Mouse (Mus musculus) MEL (cell line): ENCODE measurements around the gene Rec8. TPM values are rescaled to one million over a fixed set of nuclear protein-coding genes. Genes with fewer than 3 reads are reported as not detected.

Experiments used
- DNase-seq: peaks from one replicate; pipeline ENCODE4 v3.0.0; 2011; ENCODE audit warnings: low read depth, low spot score
- H3K27ac ChIP-seq: 2 replicates; pipeline ENCODE4 v1.5.1; 2012; ENCODE audit warnings: low read depth, mild to moderate bottlenecking, control low read depth, low read length, moderate library complexity; ENCODE audit not compliant: control insufficient read depth
- H3K27me3 ChIP-seq, 2 experiments: fragments of 150-350 bp in 1 of 2; sonication (generic) in 1 of 2; 2 replicates each; pipeline ENCODE4 v1.6.1; 2012; ENCODE audit warnings: low read length in 2 of 2, mild to moderate bottlenecking in 2 of 2, improper control_type of control experiment in 1 of 2, moderate library complexity in 1 of 2; ENCODE audit not compliant: insufficient read depth in 2 of 2, control insufficient read depth in 1 of 2
- H3K36me3 ChIP-seq, 2 experiments: 2 replicates each; pipeline ENCODE4 v1.6.1; 2012 to 2014; ENCODE audit warnings: low read length in 2 of 2, improper control_type of control experiment in 1 of 2, inconsistent platforms in 1 of 2, mild to moderate bottlenecking in 1 of 2; ENCODE audit not compliant: insufficient read depth in 2 of 2, control insufficient read depth in 1 of 2
- H3K4me1 ChIP-seq, 2 experiments: fragments of 150-350 bp in 1 of 2; sonication (generic) in 1 of 2; 2 replicates each; pipeline ENCODE4 v1.6.1; 2012; ENCODE audit warnings: low read length in 2 of 2, improper control_type of control experiment in 1 of 2, mild to moderate bottlenecking in 1 of 2; ENCODE audit not compliant: insufficient read depth in 2 of 2, control insufficient read depth in 1 of 2
- H3K4me3 ChIP-seq, 2 experiments: fragments of 150-350 bp in 1 of 2; sonication (generic) in 1 of 2; 2 replicates each; pipeline ENCODE4 v1.5.1; 2012; ENCODE audit warnings: low read depth in 2 of 2, low read length in 2 of 2, mild to moderate bottlenecking in 2 of 2, moderate library complexity in 2 of 2, control low read depth in 1 of 2, improper control_type of control experiment in 1 of 2; ENCODE audit not compliant: control insufficient read depth in 1 of 2, insufficient read depth in 1 of 2
- H3K79me2 ChIP-seq: 2 replicates; pipeline ENCODE4 v1.6.1; 2012; ENCODE audit warnings: mild to moderate bottlenecking, low read length, moderate library complexity; ENCODE audit not compliant: control insufficient read depth, poor library complexity, insufficient read depth
- H3K9ac ChIP-seq: 2 replicates; pipeline ENCODE4 v1.6.1; 2012; ENCODE audit warnings: low read depth, mild to moderate bottlenecking, control low read depth, low read length, moderate library complexity; ENCODE audit not compliant: control insufficient read depth, poor library complexity, severe bottlenecking
- H3K9me3 ChIP-seq: fragments of 150-350 bp; sonication (generic); replicated peaks from 2 replicates; pipeline ENCODE4 v1.6.1; 2012; ENCODE audit warnings: mild to moderate bottlenecking, low read length, improper control_type of control experiment, moderate library complexity; ENCODE audit not compliant: insufficient read depth
- BHLHE40 ChIP-seq: IDR thresholded peaks from 2 replicates; pipeline ENCODE4 v1.6.1; 2012; ENCODE audit warnings: low read depth, mild to moderate bottlenecking, inconsistent platforms, low read length, improper control_type of control experiment, borderline replicate concordance
- CHD1 ChIP-seq: IDR thresholded peaks from 2 replicates; pipeline ENCODE4 v1.6.1; 2012; ENCODE audit warnings: low read depth, mild to moderate bottlenecking, inconsistent platforms, low read length, improper control_type of control experiment
- CHD2 ChIP-seq: IDR thresholded peaks from 2 replicates; pipeline ENCODE4 v1.6.1; 2011; ENCODE audit warnings: low read length, improper control_type of control experiment
- ETS1 ChIP-seq: IDR thresholded peaks from 2 replicates; pipeline ENCODE4 v1.6.1; 2012; ENCODE audit warnings: low read depth, mild to moderate bottlenecking, inconsistent platforms, low read length, improper control_type of control experiment, moderate library complexity
- JUND ChIP-seq: IDR thresholded peaks from 2 replicates; pipeline ENCODE4 v1.6.1; 2011; ENCODE audit warnings: low read depth, mild to moderate bottlenecking, improper control_type of control experiment, low read length
- KAT2A ChIP-seq: conservative IDR thresholded peaks from 2 replicates; pipeline ENCODE4 v1.6.1; 2012; ENCODE audit warnings: low read depth, low read length, improper control_type of control experiment, inconsistent platforms
- MAFK ChIP-seq: IDR thresholded peaks from 2 replicates; pipeline ENCODE4 v1.6.1; 2011; ENCODE audit warnings: low read depth, mild to moderate bottlenecking, low read length, improper control_type of control experiment, borderline replicate concordance
- MAX ChIP-seq: IDR thresholded peaks from 2 replicates; pipeline ENCODE4 v1.6.1; 2011; ENCODE audit warnings: low read length, improper control_type of control experiment
- MAZ ChIP-seq: IDR thresholded peaks from 2 replicates; pipeline ENCODE4 v1.6.1; 2012; ENCODE audit warnings: low read depth, mild to moderate bottlenecking, inconsistent platforms, low read length, improper control_type of control experiment
- MEF2A ChIP-seq: IDR thresholded peaks from 2 replicates; pipeline ENCODE4 v1.6.1; 2014; ENCODE audit warnings: low read depth, mild to moderate bottlenecking, inconsistent platforms, low read length, improper control_type of control experiment; ENCODE audit not compliant: poor library complexity, insufficient replicate concordance, severe bottlenecking; ENCODE audit errors: extremely low read depth
- MYC ChIP-seq: IDR thresholded peaks from 2 replicates; pipeline ENCODE4 v1.6.1; 2011; ENCODE audit warnings: low read depth, mild to moderate bottlenecking, low read length, improper control_type of control experiment, moderate library complexity
- POLR2A ChIP-seq, 2 experiments: IDR thresholded peaks; 2 replicates each; pipeline ENCODE4 v1.6.1; 2011 to 2012; ENCODE audit warnings: low read length in 2 of 2, mild to moderate bottlenecking in 2 of 2, control low read depth in 1 of 2, improper control_type of control experiment in 1 of 2, low read depth in 1 of 2, moderate library complexity in 1 of 2; ENCODE audit not compliant: control insufficient read depth in 1 of 2, insufficient read depth in 1 of 2, poor library complexity in 1 of 2
- POLR2AphosphoS5 ChIP-seq: IDR thresholded peaks from 2 replicates; pipeline ENCODE4 v1.6.1; 2012; ENCODE audit warnings: low read depth, borderline replicate concordance, mild to moderate bottlenecking, inconsistent platforms, low read length, moderate library complexity, mixed read lengths
- RAD21 ChIP-seq: IDR thresholded peaks from 2 replicates; pipeline ENCODE4 v1.6.1; 2011; ENCODE audit warnings: mild to moderate bottlenecking, low read depth, low read length, improper control_type of control experiment
- SMC3 ChIP-seq: IDR thresholded peaks from 2 replicates; pipeline ENCODE4 v1.6.1; 2011; ENCODE audit warnings: low read depth, low read length, improper control_type of control experiment
- USF1 ChIP-seq: IDR thresholded peaks from 2 replicates; pipeline ENCODE4 v1.6.1; 2014; ENCODE audit warnings: low read depth, mild to moderate bottlenecking, inconsistent platforms, low read length, improper control_type of control experiment, moderate library complexity
- USF2 ChIP-seq, 2 experiments: IDR thresholded peaks; 2 replicates each; pipeline ENCODE4 v1.6.1; 2011 to 2012; ENCODE audit warnings: improper control_type of control experiment in 2 of 2, low read length in 2 of 2, borderline replicate concordance in 1 of 2, inconsistent platforms in 1 of 2, low read depth in 1 of 2, mild to moderate bottlenecking in 1 of 2; ENCODE audit not compliant: insufficient read depth in 1 of 2
- ZC3H11A ChIP-seq: IDR thresholded peaks from 2 replicates; pipeline ENCODE4 v1.6.1; 2012; ENCODE audit warnings: low read depth, mild to moderate bottlenecking, inconsistent platforms, low read length, improper control_type of control experiment
- ZKSCAN1 ChIP-seq: IDR thresholded peaks from 2 replicates; pipeline ENCODE4 v1.6.1; 2012; ENCODE audit warnings: low read depth, mild to moderate bottlenecking, inconsistent platforms, low read length, improper control_type of control experiment, moderate library complexity
- polyA plus RNA-seq, 2 experiments: library from polyadenylated mRNA; stranded (reverse) in 1 of 2; unstranded in 1 of 2; fragments of >175 nt in 1 of 2; fragments of >200 nt in 1 of 2; gene quantifications; 2 replicates each; pipeline versions ENCODE4 v1.2.1 to v1.2.4; 2012; ENCODE audit warnings: low replicate concordance in 2 of 2, low read depth in 1 of 2; ENCODE audit not compliant: insufficient read length in 2 of 2, insufficient read depth in 1 of 2, missing spikeins in 1 of 2
- total RNA-seq: library from RNA; depleted of rRNA; stranded (reverse); fragments of 300-350 nt; gene quantifications from 2 replicates; pipeline ENCODE4 v1.2.3, GENCODE M21; 2012

Rec8 gene
- total and polyA plus RNA-seq, 3 experiments: 1.5 to 2.5 TPM; not detected in 1

DNA sequence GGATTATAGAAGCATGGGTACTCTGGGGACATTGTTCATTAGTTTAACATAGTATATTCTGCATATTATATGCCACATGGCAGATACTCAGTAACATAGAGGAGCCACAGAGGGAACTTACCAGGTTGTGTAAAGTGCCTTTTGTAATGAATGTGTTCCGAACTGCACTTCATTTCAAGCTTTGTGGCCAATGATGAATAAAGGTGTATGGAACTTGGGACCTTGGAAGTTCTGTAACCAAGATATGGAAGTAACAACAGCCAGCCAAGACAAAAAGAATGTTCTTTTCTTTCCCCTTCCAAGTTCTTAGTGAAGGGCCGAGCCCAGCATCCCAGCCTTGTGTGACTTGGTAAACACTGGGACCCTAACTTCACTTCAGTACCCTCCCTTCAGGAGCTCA lies 32.0 kb downstream of the Rec8 start, which contains the start of gene Tssk4:
Gene Tssk4, plus strand, starts transcription at position 301 of the 400 bp plus-strand sequence.
- H3K4me3 ChIP-seq: no peak within 1 kb of the TSS
- peaks cover 2% of the 10 kb centered on the region; the same call in 1 of the 2 replicates for H3K79me2 ChIP-seq
- peaks cover 0 to under 1% of the 10 kb centered on the region in 2 experiments; a peak in 1 of 4 replicates for H3K36me3 ChIP-seq
- H3K9me3 ChIP-seq: no peaks in the 10 kb centered on the region
- H3K27ac ChIP-seq: no peak within 1 kb of the TSS
- no peak for DNase-seq
- no peak for TF ChIP-seq MYC
- no peak for TF ChIP-seq KAT2A
- no peak for TF ChIP-seq MAFK
- no peak for TF ChIP-seq USF1
- TF ChIP-seq ZC3H11A: no peak
- no peak for TF ChIP-seq RAD21
- no peak for TF ChIP-seq JUND
- TF ChIP-seq MAZ: no peak
- TF ChIP-seq BHLHE40: no peak
- TF ChIP-seq USF2 (IDR thresholded peaks at IDR 0.05; ENCODE audit: borderline replicate concordance in 1 of 2, insufficient read depth in 1 of 2, low read depth in 1 of 2, low read length in 2 of 2): no peak
- TF ChIP-seq CHD2: no peak
- no peak for TF ChIP-seq SMC3
- TF ChIP-seq POLR2AphosphoS5: no peak
- TF ChIP-seq ZKSCAN1: no peak
- no peak for TF ChIP-seq ETS1
- TF ChIP-seq MEF2A: no peak
- no peak for TF ChIP-seq POLR2A (IDR thresholded peaks at IDR 0.05; ENCODE audit: control insufficient read depth in 1 of 2, insufficient read depth in 1 of 2, low read depth in 1 of 2, low read length in 2 of 2, poor library complexity in 1 of 2)
- TF ChIP-seq MAX: no peak
- no peak for TF ChIP-seq CHD1
- TF ChIP-seq, all 39 proteins: peak for 0
- H3K27me3 ChIP-seq: no peaks in the 10 kb centered on the region
- peaks cover 0 to under 1% of the 10 kb centered on the region in 2 experiments; a peak in 1 of 4 replicates for H3K4me1 ChIP-seq
- H3K9ac ChIP-seq: no peak within 1 kb of the TSS

DNA sequence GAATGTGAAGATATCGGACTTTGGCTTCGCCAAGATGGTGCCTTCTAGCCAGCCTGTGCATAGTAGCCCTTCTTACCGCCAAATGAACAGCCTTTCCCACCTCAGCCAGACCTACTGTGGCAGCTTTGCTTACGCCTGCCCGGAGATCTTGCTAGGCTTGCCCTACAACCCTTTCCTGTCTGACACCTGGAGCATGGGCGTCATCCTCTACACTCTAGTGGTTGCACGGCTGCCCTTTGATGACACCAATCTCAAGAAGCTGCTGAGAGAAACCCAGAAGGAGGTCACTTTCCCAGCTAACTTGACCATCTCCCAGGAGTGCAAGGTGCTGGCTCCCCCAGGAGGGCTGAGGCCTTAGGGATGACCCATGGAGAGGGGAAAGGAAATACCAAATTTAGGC lies 33.7 kb downstream of the Rec8 start:
- H3K9ac ChIP-seq: no peak overlapping the region
- H3K4me3 ChIP-seq: no peak overlapping the region
- DNase-seq: no peak

More for the DNA sequence above, 33.7 kb downstream of the Rec8 start:
- Histone ChIP-seq H3K4me1 (no peaks in the 10 kb centered on the region), H3K9me3 (no peaks in the 10 kb centered on the region), H3K36me3 (no peaks in the 10 kb centered on the region; a peak in 1 of 4 replicates), H3K27me3 (no peaks in the 10 kb centered on the region), H3K27ac (no peak overlapping the region), H3K79me2 (no peaks in the 10 kb centered on the region)
- TF ChIP-seq MYC: no peak
